Mouse (Mus musculus): ENCODE data around the gene Ipmk.
"Not testable (repeated sequence)": the region's sequence is repeated elsewhere in the genome, so short reads cannot be mapped to it uniquely, and the experiment has no call there.

Ipmk gene

GRCm38 (mm10) chr10:71413401-71413800, 65.8 kb downstream of the Ipmk start:
- in situ Hi-C loops (cut with MboI, MseI): no loop called here

DNA sequence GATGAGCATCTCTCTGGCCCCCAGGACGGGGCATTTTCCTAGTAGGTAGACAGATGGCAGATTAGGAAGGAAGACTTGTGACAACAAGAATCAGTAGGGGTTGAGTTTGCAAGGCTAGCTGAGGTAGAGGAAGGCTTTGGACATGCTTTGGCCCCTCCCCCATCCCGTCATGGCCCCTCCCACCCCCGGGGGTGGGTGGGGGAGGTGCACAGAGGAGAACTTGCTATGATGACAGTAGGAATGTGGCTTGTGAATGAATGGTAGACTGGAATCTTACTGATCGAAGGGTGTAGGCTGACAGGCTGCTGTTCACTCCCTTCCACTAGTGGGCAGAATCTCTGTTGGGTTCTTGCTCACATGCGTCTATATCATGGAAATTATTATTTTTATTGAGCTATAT, 74.0 kb downstream of the Ipmk start:
- in situ Hi-C loops (cut with MboI, MseI): no loop called here

DNA sequence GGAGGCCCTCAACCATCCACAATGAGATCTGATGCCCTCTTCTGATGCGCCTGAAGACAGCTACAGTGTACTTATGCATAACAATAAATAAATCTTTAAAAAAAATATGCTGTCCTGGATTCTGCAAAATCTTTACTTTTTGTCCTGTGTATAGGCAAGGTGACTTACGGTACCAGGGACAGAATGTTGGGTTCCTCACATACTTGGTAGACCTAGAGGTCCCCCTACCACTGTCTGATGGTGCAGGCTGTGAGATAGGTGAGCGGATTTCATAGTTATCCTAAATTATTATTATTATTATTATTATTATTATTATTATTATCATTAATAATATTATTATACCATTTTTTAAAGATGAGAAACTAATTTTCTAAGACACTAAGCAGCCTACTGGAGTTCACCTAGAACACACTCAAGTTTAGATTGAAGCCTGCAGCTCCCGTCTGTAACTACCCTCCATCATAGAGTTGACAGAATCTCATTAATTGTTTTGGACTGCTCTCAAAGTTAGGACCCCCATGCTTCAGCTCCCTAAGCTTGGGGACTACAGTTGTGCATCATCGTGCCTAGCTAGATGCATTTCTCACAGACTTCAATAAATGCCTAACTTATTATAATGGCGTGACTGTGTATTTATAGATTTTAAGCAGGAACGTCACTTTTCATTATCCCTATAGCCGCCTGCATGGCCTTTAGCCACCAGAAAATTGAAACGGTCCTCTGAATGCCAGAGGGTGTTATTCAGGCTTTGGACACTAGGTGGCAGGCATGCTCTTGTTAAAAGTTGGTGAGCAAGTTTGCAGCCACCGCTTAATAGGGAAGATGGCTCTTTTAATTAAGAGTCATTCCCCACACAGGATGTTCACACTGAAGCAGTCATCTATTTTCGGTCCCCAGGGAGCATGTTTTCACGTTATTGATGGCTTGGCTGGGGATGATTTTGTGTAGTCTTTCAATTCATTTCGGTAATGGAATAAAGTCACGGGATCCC, 74.8 kb downstream of the Ipmk start:
- in situ Hi-C loops (cut with MboI, MseI): no loop called here

DNA sequence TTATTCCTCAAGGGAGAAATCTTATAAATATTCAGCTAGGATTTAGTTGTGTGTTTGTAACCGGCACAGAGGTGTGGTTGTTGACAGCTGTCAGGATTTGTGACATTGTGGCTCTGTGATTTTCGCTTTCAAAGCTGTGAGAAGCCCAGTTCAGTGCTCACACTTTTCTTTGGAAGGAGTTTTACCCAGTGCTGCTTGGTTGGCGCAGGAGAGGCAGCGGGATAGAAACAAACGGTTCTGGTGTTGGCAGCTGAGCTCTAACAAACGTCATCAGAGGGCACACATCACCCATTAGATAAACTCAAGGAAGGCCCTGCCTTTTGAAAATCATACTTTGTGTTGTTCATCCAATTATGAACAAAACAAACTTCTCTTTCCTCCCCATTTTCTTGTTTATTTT, 79.2 kb downstream of the Ipmk start:
- in situ Hi-C loops (cut with MboI, MseI): no loop called here

GRCm38 (mm10) chr10:71427381-71427780, 79.8 kb downstream of the Ipmk start:
- in situ Hi-C loops (cut with MboI, MseI): no loop called here

DNA sequence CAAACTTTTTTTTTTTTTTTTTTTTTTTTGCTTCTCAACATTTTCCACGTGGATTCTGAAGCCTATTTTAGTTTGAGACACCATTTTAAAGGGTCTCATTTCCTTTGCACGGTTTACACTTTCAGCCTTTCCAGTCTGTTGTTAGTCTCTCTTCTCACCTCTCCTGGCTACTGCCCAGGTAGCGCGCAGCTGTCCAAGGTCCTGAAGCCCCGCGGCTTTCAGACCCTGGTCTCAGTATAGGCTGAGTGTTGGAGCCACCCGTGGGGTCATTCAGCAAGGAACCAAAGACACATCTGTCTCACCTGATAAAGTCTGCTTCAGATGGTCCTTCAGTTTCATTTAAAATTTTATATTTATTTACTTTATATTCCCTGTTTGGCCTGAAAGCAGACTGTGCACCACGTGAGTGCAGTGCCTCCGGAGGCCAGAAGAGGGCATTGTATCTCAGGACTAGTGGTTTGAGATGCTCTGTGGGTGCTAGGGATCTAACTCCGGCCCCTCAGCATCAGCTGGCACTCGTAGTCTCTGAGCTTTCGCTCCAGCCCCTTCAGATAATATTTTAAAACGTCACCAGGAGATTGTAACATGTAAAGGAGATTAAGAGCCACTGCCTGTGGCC, 80.8 kb downstream of the Ipmk start:
- in situ Hi-C loops (cut with MboI, MseI): no loop called here

DNA sequence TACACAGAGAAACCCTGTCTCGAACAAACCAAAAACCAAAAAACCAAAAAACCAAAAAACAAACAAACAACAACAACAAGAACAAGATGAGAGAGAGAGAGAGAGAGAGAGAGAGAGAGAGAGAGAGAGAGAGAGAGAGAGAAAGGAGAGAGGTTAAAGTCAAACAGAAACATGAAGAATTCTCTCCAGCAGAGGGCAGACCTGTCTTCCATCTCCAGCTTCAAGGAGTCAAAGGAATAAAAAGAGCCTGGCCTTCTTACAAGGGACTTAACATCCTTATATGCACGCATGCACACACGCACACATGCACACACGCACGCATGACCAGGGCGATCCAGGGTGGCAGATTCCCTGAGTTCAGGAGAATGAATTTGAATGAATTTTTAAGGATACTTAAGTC, 83.1 kb downstream of the Ipmk start:
- in situ Hi-C loops (cut with MboI, MseI): no loop called here

DNA sequence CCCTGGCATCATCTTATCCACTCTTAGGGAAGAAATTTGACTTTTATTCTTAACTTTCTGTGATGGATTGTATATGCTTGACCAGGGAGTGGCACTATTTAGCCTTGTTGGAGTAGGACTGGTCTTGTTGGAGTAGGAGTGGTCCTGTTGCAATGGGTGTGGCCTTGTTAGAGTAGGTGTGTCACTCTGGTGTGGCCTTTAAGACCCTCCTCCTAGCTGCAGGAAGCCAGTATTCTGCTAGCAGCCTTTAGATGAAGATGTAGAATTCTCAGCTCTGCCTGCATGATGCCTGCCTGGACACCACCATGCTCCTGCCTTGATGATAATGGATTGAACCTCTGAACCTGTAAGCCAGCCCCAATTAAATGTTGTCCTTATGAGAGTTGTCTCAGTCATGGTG, 95.5 kb downstream of the Ipmk start:
- in situ Hi-C loops (cut with MboI, MseI): no loop called here

DNA sequence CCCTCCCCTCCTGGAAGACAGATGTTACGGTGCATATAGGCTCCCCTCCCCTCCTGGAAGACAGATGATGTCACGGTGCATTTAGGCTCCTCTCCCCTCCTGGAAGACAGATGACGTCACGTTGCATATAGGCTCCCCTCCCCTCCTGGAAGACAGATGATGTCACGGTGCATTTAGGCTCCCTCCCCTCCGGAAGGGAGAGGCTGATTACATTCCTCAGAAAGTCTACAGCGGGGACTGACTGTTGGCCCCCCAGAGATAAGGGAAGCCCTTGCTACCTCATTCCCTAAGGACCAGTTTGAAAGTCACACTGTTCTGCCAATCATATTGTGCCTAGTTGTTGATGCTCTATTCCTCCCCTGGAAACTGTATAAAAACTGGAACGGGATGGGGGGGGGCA, 100.1 kb downstream of the Ipmk start:
- in situ Hi-C loops (cut with MboI, MseI): no loop called here

DNA sequence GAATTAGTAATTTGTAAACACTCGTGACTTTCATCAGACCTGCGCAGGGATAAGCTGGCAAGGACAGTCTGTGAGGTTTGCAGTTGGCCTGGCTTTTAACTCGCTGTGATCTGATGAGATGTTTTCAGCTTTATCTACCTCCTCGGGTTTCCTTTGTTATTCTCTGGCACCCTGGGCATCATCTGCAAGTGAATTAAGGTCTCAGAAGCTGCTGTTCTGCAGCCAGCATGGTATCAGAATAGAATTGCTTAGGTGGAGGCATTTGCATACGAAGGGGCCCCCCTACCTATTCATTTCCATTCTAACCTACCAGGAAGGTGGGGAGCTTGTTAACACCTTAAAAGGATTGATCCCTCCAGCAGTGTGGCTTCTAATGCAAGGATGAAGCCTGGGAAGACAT, 100.7 kb downstream of the Ipmk start:
- in situ Hi-C loops (cut with MboI, MseI): no loop called here

GRCm38 (mm10) chr10:71455355-71455754, 107.8 kb downstream of the Ipmk start:
- in situ Hi-C loops (cut with MboI, MseI): loop anchor here (10.0 kb wide), 1 partner anchor 1459 kb away; no protein-coding TSS in a partner anchor

GRCm38 (mm10) chr10:71462371-71462770, 114.8 kb downstream of the Ipmk start:
- in situ Hi-C loops (cut with MboI, MseI): not testable (repeated sequence)

GRCm38 (mm10) chr10:71464417-71464816, 116.9 kb downstream of the Ipmk start:
- in situ Hi-C loops (cut with MboI, MseI): no loop called here

DNA sequence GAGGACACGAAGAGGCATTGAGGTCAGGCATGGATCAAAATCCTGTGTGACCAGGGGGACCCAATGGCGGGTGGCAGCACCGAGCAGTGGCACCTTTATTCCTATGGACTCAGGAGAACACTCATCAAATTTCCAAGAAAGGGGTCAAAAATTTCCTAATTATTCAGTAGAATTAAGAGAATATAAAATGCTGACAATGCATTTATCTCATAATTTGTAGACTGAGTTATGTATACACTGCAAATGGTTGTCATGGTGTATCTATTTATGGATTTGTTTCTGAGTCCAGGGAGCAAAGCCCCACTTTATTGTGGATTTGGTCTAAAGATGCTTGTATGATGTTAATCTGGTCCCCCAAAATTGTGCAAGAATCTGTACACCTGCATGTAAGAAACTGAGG, 120.8 kb downstream of the Ipmk start:
- in situ Hi-C loops (cut with MboI, MseI): no loop called here

GRCm38 (mm10) chr10:71469751-71470150, 122.2 kb downstream of the Ipmk start:
- in situ Hi-C loops (cut with MboI, MseI): no loop called here

DNA sequence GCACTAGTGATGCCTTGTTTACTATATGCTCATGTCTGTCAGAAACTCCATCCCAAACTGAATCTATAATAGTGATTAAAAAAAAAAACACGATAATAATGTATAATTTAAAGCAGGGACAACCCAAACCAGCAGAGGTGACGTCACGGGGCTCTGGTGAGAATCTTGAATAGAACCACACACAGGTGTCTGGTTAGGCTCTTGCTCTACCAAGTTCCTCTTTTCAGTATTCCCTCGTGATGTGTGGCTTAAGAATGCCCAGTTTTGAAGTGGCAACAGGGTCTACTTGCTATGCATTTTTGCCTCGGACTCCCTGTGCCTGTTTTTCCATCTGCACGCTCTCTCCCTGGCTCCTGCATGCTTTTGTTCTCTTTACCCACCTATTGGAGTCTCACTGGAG, 124.5 kb downstream of the Ipmk start:
- in situ Hi-C loops (cut with MboI, MseI): no loop called here

DNA sequence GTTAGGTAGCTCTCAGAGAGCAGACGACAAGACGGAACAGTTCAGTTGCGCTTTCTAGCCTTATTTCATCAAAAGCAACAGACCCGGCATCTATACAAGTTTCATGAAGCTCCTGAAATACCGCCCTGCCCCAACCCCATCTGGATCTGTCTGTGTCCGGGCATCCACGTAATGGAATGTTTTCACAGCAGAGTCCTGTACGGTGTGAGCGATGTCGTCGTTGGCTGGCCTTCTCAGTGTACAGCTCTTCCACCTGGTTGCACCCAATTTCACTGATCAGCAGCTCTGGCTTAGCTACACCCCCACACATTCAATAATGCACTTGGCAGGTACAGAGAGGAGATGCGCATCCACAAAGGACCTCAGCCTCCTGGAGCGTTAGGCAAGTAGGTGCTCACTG, 126.0 kb downstream of the Ipmk start:
- in situ Hi-C loops (cut with MboI, MseI): no loop called here

DNA sequence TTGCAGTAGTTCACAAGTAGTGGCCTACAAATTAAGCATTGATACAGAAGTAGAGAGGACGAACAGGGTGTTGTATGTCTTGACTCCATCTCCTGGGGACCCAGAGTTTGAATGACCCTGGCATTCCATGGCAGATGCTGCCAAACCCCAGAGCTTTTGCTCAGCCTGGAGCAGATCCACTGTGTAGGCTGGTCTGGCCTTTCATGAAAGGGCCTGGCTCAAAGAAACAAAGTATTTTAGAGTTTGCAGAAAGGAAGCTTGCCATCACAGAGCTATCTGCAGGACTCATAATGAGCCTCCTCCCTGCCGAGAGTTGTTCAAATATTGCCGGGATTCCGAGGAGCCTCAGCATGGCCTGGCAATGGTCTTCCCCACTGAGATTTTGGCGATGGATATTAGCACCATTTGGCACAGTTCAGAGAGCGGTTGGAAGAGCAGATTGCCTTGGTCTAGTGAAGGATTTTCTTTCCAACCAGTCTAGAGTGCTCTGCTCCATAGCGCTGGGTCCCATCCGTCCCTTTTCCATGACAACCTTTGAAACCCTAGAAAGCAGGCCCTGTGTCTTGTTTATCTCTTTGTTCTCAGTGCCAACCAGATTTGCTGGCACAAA, 129.0 kb downstream of the Ipmk start:
- in situ Hi-C loops (cut with MboI, MseI): loop anchor here (25.0 kb wide), 1 partner anchor 814 kb away; the partner anchor contains the start of gene Phyhipl

DNA sequence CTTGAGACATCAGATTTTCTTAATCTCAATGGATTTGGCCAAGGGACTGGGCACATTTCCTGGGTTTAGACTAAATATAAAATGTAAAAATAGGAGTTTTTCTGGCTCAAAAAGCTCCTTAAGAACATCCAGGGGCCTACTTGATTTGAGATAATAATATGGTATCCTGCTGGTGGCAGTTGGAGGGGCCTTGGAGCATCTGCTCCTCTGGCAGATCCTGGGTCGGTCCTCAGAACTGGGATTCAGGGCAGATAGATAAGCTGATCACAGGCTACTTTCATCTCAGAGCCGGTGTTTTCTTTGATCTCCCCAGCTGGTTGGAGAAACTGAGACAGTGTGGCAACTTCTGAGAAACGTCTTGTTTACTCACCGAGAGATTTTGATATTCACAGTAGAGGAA, 129.6 kb downstream of the Ipmk start:
- in situ Hi-C loops (cut with MboI, MseI): loop anchor here (25.0 kb wide), 1 partner anchor 815 kb away; the partner anchor contains the start of gene Phyhipl

DNA sequence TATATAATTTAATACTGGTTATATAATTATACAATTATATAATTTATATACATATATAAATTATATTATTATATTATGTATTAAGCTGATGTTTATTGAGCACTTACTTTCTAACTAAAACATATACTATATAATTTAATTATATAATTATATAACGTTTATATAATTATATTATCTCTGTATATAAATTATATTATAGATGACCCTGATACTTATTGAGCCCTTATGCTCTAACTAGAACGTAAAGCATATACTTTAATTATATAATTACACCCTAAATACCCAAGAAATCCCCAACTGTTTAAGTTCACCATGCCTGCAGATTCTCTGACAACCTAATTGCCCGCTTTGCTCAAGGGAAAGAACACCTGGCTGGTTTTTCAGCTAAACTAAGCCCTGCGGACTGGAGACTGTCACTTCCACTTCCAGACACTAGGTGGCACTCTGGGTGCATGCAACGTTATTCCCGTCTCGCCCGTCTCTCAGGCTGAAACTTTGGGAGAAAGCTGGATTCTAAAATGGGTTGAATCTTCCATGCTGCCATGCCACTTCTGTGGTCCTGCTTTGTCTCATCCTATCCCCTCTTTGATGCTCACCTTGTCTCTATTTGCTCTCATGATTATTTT, 132.2 kb downstream of the Ipmk start:
- in situ Hi-C loops (cut with MboI, MseI): loop anchor here (25.0 kb wide), 1 partner anchor 818 kb away; the partner anchor contains the start of gene Phyhipl

Data from T-helper 2 cell (primary cell).